Comparison of ENCODE assay signal across 8 mouse cellular contexts in the genomic region with DNA sequence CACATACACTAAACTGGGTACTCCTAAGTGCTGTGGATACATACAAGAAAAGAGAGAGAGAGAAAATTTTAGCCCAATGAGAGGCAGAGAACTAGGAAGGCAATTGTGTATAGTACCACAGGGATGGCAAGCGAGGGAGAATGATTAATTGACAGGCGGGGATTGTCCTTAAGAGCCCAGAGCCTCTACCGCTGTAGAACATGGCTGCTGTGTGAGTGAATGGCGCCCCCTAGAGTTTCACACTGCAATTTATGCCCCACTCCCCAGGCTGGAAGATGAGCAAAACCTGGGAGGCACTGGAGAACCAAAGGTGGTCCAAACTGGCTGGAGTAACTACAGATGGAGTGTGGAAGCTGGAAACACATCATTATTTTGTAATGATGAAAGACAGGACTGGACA. TPM values are rescaled to one million over a fixed set of nuclear protein-coding genes. Genes with fewer than 3 reads are reported as not detected.
DNase-seq lines count a peak whose midpoint lies in the region; ATAC-seq and TF ChIP-seq lines count a peak whose summit lies in the region.

No protein-coding gene starts in this region.

- H3K27ac ChIP-seq in heart, embryonic 11.5 days (ENCODE audit: low read depth, low read length), result no peak overlapping the region
- no peak overlapping the region for H3K27ac ChIP-seq in hindbrain, postnatal 0 days
- H3K27ac ChIP-seq in liver, embryonic 14.5 days, result no peak overlapping the region
- no peak overlapping the region for H3K27ac ChIP-seq in neural tube, embryonic 14.5 days (ENCODE audit: low read depth, low read length)

- peak; percentile 66 for TF ChIP-seq CTCF in E14TG2a.4 (conservative IDR thresholded peaks at IDR 0.05; ENCODE audit: low read length)
- peak; percentile 69 for TF ChIP-seq CTCF in hindbrain, postnatal 0 days (IDR thresholded peaks at IDR 0.05; ENCODE audit: low read depth)
- peak; percentile 87 for TF ChIP-seq CTCF in liver, embryonic 14.5 days (IDR thresholded peaks at IDR 0.05; ENCODE audit: low read depth)

- no peak for TF ChIP-seq EP300 in liver, embryonic 14.5 days (IDR thresholded peaks at IDR 0.05; ENCODE audit: low read depth)

- 14% methylated on average over 4 of the region's 4 CpGs for WGBS in heart, embryonic 11.5 days (ENCODE audit: insufficient replicate concordance)
- 17% methylated on average over 4 of the region's 4 CpGs for WGBS in hindbrain, postnatal 0 days
- WGBS in liver, embryonic 14.5 days (ENCODE audit: insufficient replicate concordance), result 11% methylated on average over 4 of the region's 4 CpGs
- WGBS in neural tube, embryonic 14.5 days, result 8% methylated on average over 4 of the region's 4 CpGs

- no peak for ATAC-seq in heart, embryonic 11.5 days (replicated peaks; ENCODE audit: insufficient number of reproducible peaks, low FRiP score, low TSS enrichment)
- peak; percentile 59 for ATAC-seq in hindbrain, postnatal 0 days
- no peak; the same call in 1 of the 2 replicates for ATAC-seq in liver, embryonic 14.5 days (ENCODE audit: insufficient read depth)
- ATAC-seq in neural tube, embryonic 14.5 days (ENCODE audit: low read depth), result peak; percentile 25; the same call in 1 of the 2 replicates

- H3K9ac ChIP-seq in heart, embryonic 11.5 days (ENCODE audit: low read depth, low read length), result no peak overlapping the region
- H3K9ac ChIP-seq in hindbrain, postnatal 0 days (replicated peaks; ENCODE audit: low read length), result no peak overlapping the region
- no peak overlapping the region for H3K9ac ChIP-seq in liver, embryonic 14.5 days (replicated peaks)
- no peak overlapping the region for H3K9ac ChIP-seq in neural tube, embryonic 14.5 days (replicated peaks; ENCODE audit: low read depth, low read length)

- H3K4me3 ChIP-seq in heart, embryonic 11.5 days (ENCODE audit: low read depth, low read length), result no peak overlapping the region
- H3K4me3 ChIP-seq in E14TG2a.4 (replicated peaks; ENCODE audit: low read length), result no peak overlapping the region
- no peak overlapping the region for H3K4me3 ChIP-seq in hindbrain, postnatal 0 days (ENCODE audit: low read length)
- H3K4me3 ChIP-seq in liver, embryonic 14.5 days (ENCODE audit: insufficient read depth in 1 of 2, low read depth in 2 of 2, low read length in 2 of 2), result no peak overlapping the region
- H3K4me3 ChIP-seq in neural tube, embryonic 14.5 days (ENCODE audit: low read depth, low read length), result no peak overlapping the region

- H3K4me1 ChIP-seq in heart, embryonic 11.5 days (ENCODE audit: control insufficient read depth, insufficient read depth, low read length), result no peaks in the 10 kb centered on the region; the same call in 1 of the 2 replicates
- H3K4me1 ChIP-seq in E14TG2a.4 (replicated peaks; ENCODE audit: low read depth, low read length), result peaks cover 44% of the 10 kb centered on the region
- no peaks in the 10 kb centered on the region for H3K4me1 ChIP-seq in hindbrain, postnatal 0 days (ENCODE audit: insufficient read depth, low read length)
- H3K4me1 ChIP-seq in liver, embryonic 14.5 days (replicated peaks; ENCODE audit: control insufficient read depth in 2 of 2, insufficient read depth in 2 of 2, low read length in 1 of 2), result peaks cover 0 to 7% of the 10 kb centered on the region in 2 experiments; a peak in 2 of 4 replicates
- H3K4me1 ChIP-seq in neural tube, embryonic 14.5 days (ENCODE audit: control insufficient read depth, insufficient read depth, low read length), result no peaks in the 10 kb centered on the region

- no peaks in the 10 kb centered on the region for H3K36me3 ChIP-seq in heart, embryonic 11.5 days (ENCODE audit: control insufficient read depth, insufficient read depth, low read length)
- H3K36me3 ChIP-seq in E14TG2a.4 (ENCODE audit: insufficient read depth, low read length), result 0 out of 2 replicates have a peak, but pooled peaks cover 3% of the 10 kb centered on the region
- H3K36me3 ChIP-seq in hindbrain, postnatal 0 days (ENCODE audit: insufficient read depth, low read length), result no peaks in the 10 kb centered on the region
- H3K36me3 ChIP-seq in liver, embryonic 14.5 days (replicated peaks; ENCODE audit: control insufficient read depth, insufficient read depth, low read depth), result no peaks in the 10 kb centered on the region
- no peaks in the 10 kb centered on the region for H3K36me3 ChIP-seq in neural tube, embryonic 14.5 days (ENCODE audit: control insufficient read depth, insufficient read depth, low read length)

- H3K27me3 ChIP-seq in heart, embryonic 11.5 days (ENCODE audit: control insufficient read depth, insufficient read depth, low read length), result no peaks in the 10 kb centered on the region
- no peaks in the 10 kb centered on the region for H3K27me3 ChIP-seq in E14TG2a.4 (ENCODE audit: insufficient read depth, low read length)
- no peaks in the 10 kb centered on the region for H3K27me3 ChIP-seq in hindbrain, postnatal 0 days (ENCODE audit: insufficient read depth, low read length)
- no peaks in the 10 kb centered on the region for H3K27me3 ChIP-seq in liver, embryonic 14.5 days (ENCODE audit: control insufficient read depth, insufficient read depth, low read length)
- no peaks in the 10 kb centered on the region for H3K27me3 ChIP-seq in neural tube, embryonic 14.5 days (ENCODE audit: control insufficient read depth, insufficient read depth, low read length)

- DNase-seq in heart, adult 18-20 months, result peak; percentile 48 to 57
- DNase-seq in cerebellum, postnatal 4 days (ENCODE audit: low spot score in 2 of 2), result peak; percentile 23 to 41
- peak; percentile 65 for DNase-seq in hindbrain, postnatal 0 days (ENCODE audit: low spot score)
- DNase-seq in liver, embryonic 14.5 days (ENCODE audit: low read depth in 3 of 3, low spot score in 3 of 3), result no peak
- no peak for DNase-seq in frontal cortex, postnatal 10 days (ENCODE audit: low spot score in 2 of 2)

- H3K9me3 ChIP-seq in heart, embryonic 11.5 days (replicated peaks; ENCODE audit: control insufficient read depth, low read length), result no peaks in the 10 kb centered on the region
- H3K9me3 ChIP-seq in E14TG2a.4 (ENCODE audit: low read length), result no peaks in the 10 kb centered on the region
- H3K9me3 ChIP-seq in hindbrain, postnatal 0 days (ENCODE audit: low read length), result no peaks in the 10 kb centered on the region
- no peaks in the 10 kb centered on the region for H3K9me3 ChIP-seq in liver, embryonic 14.5 days (ENCODE audit: control insufficient read depth, low read length)
- H3K9me3 ChIP-seq in neural tube, embryonic 14.5 days (ENCODE audit: control insufficient read depth, low read length), result no peaks in the 10 kb centered on the region

- H3K4me2 ChIP-seq in heart, embryonic 11.5 days, result no peak overlapping the region
- H3K4me2 ChIP-seq in hindbrain, postnatal 0 days (ENCODE audit: low read depth, low read length), result no peak overlapping the region
- H3K4me2 ChIP-seq in liver, embryonic 14.5 days (ENCODE audit: low read depth), result no peak overlapping the region
- no peak overlapping the region for H3K4me2 ChIP-seq in neural tube, embryonic 14.5 days (ENCODE audit: low read depth, low read length)

RNA-seq across cellular contexts. Expression of gene Slc25a5, which starts 24.8 kb away (rescaled TPM):
- 100 to 1,000 TPM; 369 to 422 TPM for total RNA-seq in heart, adult 18-20 months (2021)
- polyA plus RNA-seq in heart, embryonic 11.5 days (2014; fragmentation: Nextera tagmentation; extraction: Ambion mirVana), result 1,149 and 1,243 TPM in 2 replicates
- 494 and 546 TPM in 2 replicates for total RNA-seq in hindbrain, postnatal 0 days (2014; rRNA removed)
- polyA plus RNA-seq in hindbrain, postnatal 0 days (2015; fragmentation: Nextera tagmentation; extraction: Ambion mirVana), result 693 and 697 TPM in 2 replicates
- 291 and 352 TPM in 2 replicates for polyA plus RNA-seq in liver, embryonic 14.5 days (2012; rRNA removed)
- 514 and 522 TPM in 2 replicates for polyA plus RNA-seq in liver, embryonic 14.5 days (2014; fragmentation: Nextera tagmentation; extraction: Ambion mirVana)
- polyA plus RNA-seq in neural tube, embryonic 14.5 days (2014; fragmentation: Nextera tagmentation; extraction: Ambion mirVana), result 544 and 575 TPM in 2 replicates

RNA-seq across cellular contexts. Expression of gene Ube2a, which starts 53.5 kb away (rescaled TPM):
- total RNA-seq in heart, adult 18-20 months (2021), result 10 to 100 TPM; 69.8 to 71.6 TPM
- 125 and 126 TPM in 2 replicates for polyA plus RNA-seq in heart, embryonic 11.5 days (2014; fragmentation: Nextera tagmentation; extraction: Ambion mirVana)
- 28.5 and 31.2 TPM in 2 replicates for total RNA-seq in hindbrain, postnatal 0 days (2014; rRNA removed)
- polyA plus RNA-seq in hindbrain, postnatal 0 days (2015; fragmentation: Nextera tagmentation; extraction: Ambion mirVana), result 134 and 140 TPM in 2 replicates
- 19.4 and 21.4 TPM in 2 replicates for polyA plus RNA-seq in liver, embryonic 14.5 days (2012; rRNA removed)
- 72.8 and 80.2 TPM in 2 replicates for polyA plus RNA-seq in liver, embryonic 14.5 days (2014; fragmentation: Nextera tagmentation; extraction: Ambion mirVana)
- polyA plus RNA-seq in neural tube, embryonic 14.5 days (2014; fragmentation: Nextera tagmentation; extraction: Ambion mirVana), result 129 and 134 TPM in 2 replicates

RNA-seq across cellular contexts. Expression of gene C330007P06Rik, which starts 53.7 kb away (rescaled TPM):
- 10 to 100 TPM; 15.2 to 18.2 TPM for total RNA-seq in heart, adult 18-20 months (2021)
- polyA plus RNA-seq in heart, embryonic 11.5 days (2014; fragmentation: Nextera tagmentation; extraction: Ambion mirVana), result 23.4 and 27.9 TPM in 2 replicates
- 20.5 and 26.8 TPM in 2 replicates for total RNA-seq in hindbrain, postnatal 0 days (2014; rRNA removed)
- polyA plus RNA-seq in hindbrain, postnatal 0 days (2015; fragmentation: Nextera tagmentation; extraction: Ambion mirVana), result 20.5 and 21.5 TPM in 2 replicates
- polyA plus RNA-seq in liver, embryonic 14.5 days (2012; rRNA removed), result 5.2 and 6.2 TPM in 2 replicates
- 14.6 and 17.8 TPM in 2 replicates for polyA plus RNA-seq in liver, embryonic 14.5 days (2014; fragmentation: Nextera tagmentation; extraction: Ambion mirVana)
- polyA plus RNA-seq in neural tube, embryonic 14.5 days (2014; fragmentation: Nextera tagmentation; extraction: Ambion mirVana), result 27.5 and 29.7 TPM in 2 replicates

Comparison
In these comparisons a context has a peak if more than half of its experiments do, and no peak if none do; other contexts are left out.
1. DNase-seq: peak in heart, adult 18-20 months (2 of 2), cerebellum, postnatal 4 days (2 of 2) and hindbrain, postnatal 0 days (single experiment); none in liver, embryonic 14.5 days (0 of 3) and frontal cortex, postnatal 10 days (0 of 2).
2. ATAC-seq: peak in hindbrain, postnatal 0 days (single experiment) and neural tube, embryonic 14.5 days (single experiment); none in heart, embryonic 11.5 days (single experiment) and liver, embryonic 14.5 days (single experiment).
3. Peak in every context shown above with its lines, with median percentiles within 50 percentile points of each other: CTCF ChIP-seq.